Mouse (Mus musculus): Measurements from ENCODE around the gene Ost4. TPM values are rescaled to one million over a fixed set of nuclear protein-coding genes. Genes with fewer than 3 reads are reported as not detected.

The Ost4 gene
- 399 and 407 TPM in 2 replicates for polyA plus RNA-seq (2016; fragmentation: Nextera tagmentation; extraction: Ambion mirVana)

GRCm38 (mm10) chr5:30907413-30908059 lies at the start of gene Ost4:
Gene Ost4, minus strand, starts transcription at chr5:30907788.
- Histone ChIP-seq H3K27ac (replicated peaks) (peak within 1 kb of the TSS; percentile 92), H3K4me3 (peak within 1 kb of the TSS; percentile 85), H3K27me3 (replicated peaks; ENCODE audit: low read depth, poor library complexity, severe bottlenecking) (no peaks in the 10 kb centered on the region), H3K9me3 (no peaks in the 10 kb centered on the region), H3K36me3 (replicated peaks) (peaks cover 37% of the 10 kb centered on the region), H3K4me1 (peaks cover 71% of the 10 kb centered on the region)
- under 1% methylated on average over 58 of the region's 58 CpGs for WGBS
- peak; percentile 98 for DNase-seq (ENCODE audit: low spot score)

DNA sequence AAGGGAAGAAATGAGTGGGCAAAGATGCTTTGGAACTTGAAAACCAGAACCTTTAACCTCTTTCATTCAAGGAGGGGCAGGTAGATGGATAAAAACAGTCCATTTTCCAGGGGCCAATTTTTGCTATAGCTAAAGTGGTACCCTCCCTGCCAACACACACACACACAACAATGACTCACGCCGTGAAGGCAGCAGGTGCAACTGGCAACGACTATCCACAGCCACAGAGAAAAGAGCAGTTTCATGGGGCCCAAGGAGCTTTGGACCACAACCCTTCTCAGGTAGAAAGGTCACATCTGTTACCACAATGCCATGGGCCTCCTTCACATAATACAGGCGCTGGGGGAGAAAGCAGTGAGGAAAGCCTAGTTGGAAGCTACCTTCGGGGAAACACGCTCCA lies 48.2 kb upstream of the Ost4 start:
- Histone ChIP-seq H3K4me1 (peaks cover 25% of the 10 kb centered on the region), H3K27ac (replicated peaks) (no peak overlapping the region), H3K9me3 (no peaks in the 10 kb centered on the region), H3K4me3 (no peak overlapping the region), H3K27me3 (replicated peaks; ENCODE audit: low read depth, poor library complexity, severe bottlenecking) (no peaks in the 10 kb centered on the region), H3K36me3 (replicated peaks) (peaks cover 70% of the 10 kb centered on the region)
- no peak for DNase-seq (ENCODE audit: low spot score)
- WGBS, result 94% methylated on average over 6 of the region's 6 CpGs

- Histone ChIP-seq H3K9me3 (no peaks in the 10 kb centered on the region), H3K36me3 (replicated peaks) (peaks cover 70% of the 10 kb centered on the region), H3K27me3 (replicated peaks; ENCODE audit: low read depth, poor library complexity, severe bottlenecking) (no peaks in the 10 kb centered on the region), H3K27ac (replicated peaks) (no peak overlapping the region), H3K4me3 (no peak overlapping the region), H3K4me1 (peaks cover 37% of the 10 kb centered on the region)
- DNase-seq (ENCODE audit: low spot score), result no peak
- 96% methylated on average over 9 of the region's 9 CpGs for WGBS
Observed at GRCm38 (mm10) chr5:30954556-30954955, 47.0 kb upstream of the Ost4 start.

GRCm38 (mm10) chr5:30954065-30954464 lies 46.5 kb upstream of the Ost4 start:
- Histone ChIP-seq H3K4me3 (no peak overlapping the region), H3K4me1 (peaks cover 37% of the 10 kb centered on the region), H3K9me3 (no peaks in the 10 kb centered on the region), H3K27me3 (replicated peaks; ENCODE audit: low read depth, poor library complexity, severe bottlenecking) (0 out of 2 replicates have a peak, but pooled peaks cover under 1% of the 10 kb centered on the region), H3K27ac (replicated peaks) (no peak overlapping the region), H3K36me3 (replicated peaks) (peaks cover 69% of the 10 kb centered on the region)
- WGBS, result 94% methylated on average over 6 of the region's 6 CpGs
- DNase-seq (ENCODE audit: low spot score), result no peak

DNA sequence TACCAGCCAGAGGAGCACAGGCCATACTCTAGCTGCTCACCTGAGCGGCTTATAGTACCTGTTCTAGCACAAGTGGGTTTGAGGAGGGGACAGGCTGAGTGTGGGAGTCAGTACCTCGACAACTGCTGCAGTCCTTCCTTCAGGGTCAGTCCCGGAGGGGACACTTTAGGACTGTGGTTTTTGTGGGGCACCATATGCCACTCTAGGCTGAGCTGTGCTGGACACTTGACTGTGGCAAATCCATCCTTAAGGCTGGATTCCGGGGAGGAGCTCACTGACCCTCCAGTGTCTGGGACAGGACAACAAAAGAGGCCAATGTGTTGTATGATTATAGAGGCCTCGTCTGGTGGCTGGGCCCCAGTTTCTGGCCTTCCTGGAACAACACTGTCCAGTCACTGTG lies 45.0 kb upstream of the Ost4 start:
- Histone ChIP-seq H3K36me3 (replicated peaks) (peaks cover 54% of the 10 kb centered on the region), H3K27ac (replicated peaks) (no peak overlapping the region), H3K4me3 (no peak overlapping the region), H3K27me3 (replicated peaks; ENCODE audit: low read depth, poor library complexity, severe bottlenecking) (peaks cover 3% of the 10 kb centered on the region; the same call in 1 of the 2 replicates), H3K4me1 (peaks cover 28% of the 10 kb centered on the region), H3K9me3 (no peaks in the 10 kb centered on the region)
- 83% methylated on average over 5 of the region's 5 CpGs for WGBS
- DNase-seq (ENCODE audit: low spot score), result no peak

- 85% methylated on average over 6 of the region's 6 CpGs for WGBS
- H3K36me3 ChIP-seq (replicated peaks), result peaks cover 49% of the 10 kb centered on the region
Observed at GRCm38 (mm10) chr5:30951706-30952105, 44.1 kb upstream of the Ost4 start.

DNA sequence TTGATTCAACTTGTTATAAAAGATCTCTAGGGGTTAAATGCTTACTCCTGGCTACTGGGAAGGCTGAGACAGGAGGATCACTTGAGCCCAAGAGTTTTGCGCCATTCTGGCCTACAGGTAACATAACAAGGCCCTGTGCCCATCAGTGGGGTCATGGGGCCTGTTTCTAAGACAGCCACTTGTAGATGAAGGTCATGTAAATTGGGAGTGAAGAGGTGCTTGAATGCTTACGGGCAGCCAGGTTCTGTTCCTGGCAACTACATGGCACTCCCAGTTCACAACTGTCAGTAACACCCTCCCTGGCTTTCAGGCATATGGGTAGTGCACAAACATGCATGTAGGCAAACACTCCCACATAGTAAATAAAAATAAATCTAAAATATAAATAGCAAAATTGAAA lies 43.3 kb upstream of the Ost4 start:
- no peak for DNase-seq (ENCODE audit: low spot score)
- H3K9me3 ChIP-seq, result no peaks in the 10 kb centered on the region
- WGBS, result 93% methylated on average over 2 of the region's 2 CpGs
- peaks cover 47% of the 10 kb centered on the region for H3K36me3 ChIP-seq (replicated peaks)
- H3K27ac ChIP-seq (replicated peaks), result no peak overlapping the region
- H3K4me3 ChIP-seq, result no peak overlapping the region; the same call in 1 of the 2 replicates
- peaks cover 18% of the 10 kb centered on the region for H3K27me3 ChIP-seq (replicated peaks; ENCODE audit: low read depth, poor library complexity, severe bottlenecking)
- peaks cover 25% of the 10 kb centered on the region for H3K4me1 ChIP-seq

More at GRCm38 (mm10) chr5:30951706-30952105, 44.1 kb upstream of the Ost4 start:
- Histone ChIP-seq H3K27me3 (replicated peaks; ENCODE audit: low read depth, poor library complexity, severe bottlenecking) (peaks cover 10% of the 10 kb centered on the region), H3K4me3 (no peak overlapping the region), H3K27ac (replicated peaks) (no peak overlapping the region), H3K9me3 (no peaks in the 10 kb centered on the region), H3K4me1 (peaks cover 25% of the 10 kb centered on the region)
- no peak for DNase-seq (ENCODE audit: low spot score)

DNA sequence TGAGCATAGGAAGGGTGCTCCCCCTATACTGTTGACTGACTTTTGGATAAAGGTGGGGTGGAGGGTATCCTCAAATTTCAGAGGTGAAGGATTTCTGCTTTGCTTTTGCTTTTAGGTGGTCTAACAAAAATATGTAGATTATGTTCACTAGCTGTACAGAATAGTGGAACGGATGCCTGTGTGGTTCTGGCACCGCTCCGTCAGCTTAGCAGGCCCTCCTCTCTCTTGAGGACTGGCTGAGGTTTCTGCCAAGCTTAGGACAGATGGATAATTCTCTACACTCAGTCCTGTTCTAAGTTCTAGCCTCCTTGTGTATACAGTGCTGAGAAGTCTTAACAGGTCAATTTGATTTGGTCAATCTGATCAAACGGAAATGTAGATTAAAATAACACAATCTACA lies 42.9 kb upstream of the Ost4 start:
- H3K27ac ChIP-seq (replicated peaks), result peak overlapping the region; percentile 80
- DNase-seq (ENCODE audit: low spot score), result no peak
- peaks cover 26% of the 10 kb centered on the region for H3K4me1 ChIP-seq
- no peaks in the 10 kb centered on the region for H3K9me3 ChIP-seq
- H3K27me3 ChIP-seq (replicated peaks; ENCODE audit: low read depth, poor library complexity, severe bottlenecking), result peaks cover 22% of the 10 kb centered on the region
- H3K36me3 ChIP-seq (replicated peaks), result peaks cover 42% of the 10 kb centered on the region
- 74% methylated on average over 4 of the region's 4 CpGs for WGBS
- H3K4me3 ChIP-seq, result peak overlapping the region; percentile 68

- Histone ChIP-seq H3K4me3 (peak overlapping the region; percentile 68), H3K4me1 (peaks cover 33% of the 10 kb centered on the region), H3K27me3 (replicated peaks; ENCODE audit: low read depth, poor library complexity, severe bottlenecking) (peaks cover 29% of the 10 kb centered on the region), H3K27ac (replicated peaks) (peak overlapping the region; percentile 80), H3K36me3 (replicated peaks) (peaks cover 35% of the 10 kb centered on the region), H3K9me3 (no peaks in the 10 kb centered on the region)
- peak; percentile 96 for DNase-seq (ENCODE audit: low spot score)
- under 1% methylated on average over 31 of the region's 31 CpGs for WGBS
Observed at GRCm38 (mm10) chr5:30949654-30950326, 42.2 kb upstream of the Ost4 start.

DNA sequence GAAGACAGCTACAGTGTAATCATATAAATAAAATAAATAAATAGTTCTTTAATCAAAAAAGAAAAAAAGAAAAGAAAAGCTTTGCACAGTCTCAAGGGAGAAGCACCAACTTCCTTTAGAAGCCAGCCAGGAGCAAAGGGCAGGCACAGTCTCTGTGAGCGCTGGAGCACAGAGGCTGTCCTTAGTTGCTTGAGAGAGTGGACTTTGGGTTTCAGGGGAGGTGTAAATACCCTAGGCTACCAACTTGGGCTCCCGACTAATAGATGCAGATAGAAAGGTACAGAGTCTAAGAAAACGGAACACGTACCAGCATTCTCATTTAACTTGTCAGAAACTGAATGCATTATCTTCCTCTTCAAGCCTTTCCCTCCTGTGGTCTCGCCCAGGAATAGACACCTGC lies 41.0 kb upstream of the Ost4 start:
- Histone ChIP-seq H3K4me1 (peaks cover 34% of the 10 kb centered on the region), H3K27me3 (replicated peaks; ENCODE audit: low read depth, poor library complexity, severe bottlenecking) (peaks cover 37% of the 10 kb centered on the region), H3K9me3 (no peaks in the 10 kb centered on the region), H3K27ac (replicated peaks) (no peak overlapping the region), H3K36me3 (replicated peaks) (peaks cover 24% of the 10 kb centered on the region), H3K4me3 (no peak overlapping the region)
- DNase-seq (ENCODE audit: low spot score), result no peak
- 70% methylated on average over 5 of the region's 5 CpGs for WGBS

GRCm38 (mm10) chr5:30944956-30945781 lies 37.6 kb upstream of the Ost4 start, which contains the start of gene Cgref1:
Gene Cgref1, minus strand, starts transcription at chr5:30945591.
- peak; percentile 71 for DNase-seq (ENCODE audit: low spot score)
- Histone ChIP-seq H3K27ac (replicated peaks) (peak within 1 kb of the TSS; percentile 45; the same call in 1 of the 2 replicates), H3K27me3 (replicated peaks; ENCODE audit: low read depth, poor library complexity, severe bottlenecking) (peaks cover 37% of the 10 kb centered on the region), H3K4me1 (peaks cover 27% of the 10 kb centered on the region), H3K4me3 (peak within 1 kb of the TSS; percentile 64), H3K9me3 (no peaks in the 10 kb centered on the region), H3K36me3 (replicated peaks) (no peaks in the 10 kb centered on the region)
- WGBS, result 5% methylated on average over 44 of the region's 44 CpGs

DNA sequence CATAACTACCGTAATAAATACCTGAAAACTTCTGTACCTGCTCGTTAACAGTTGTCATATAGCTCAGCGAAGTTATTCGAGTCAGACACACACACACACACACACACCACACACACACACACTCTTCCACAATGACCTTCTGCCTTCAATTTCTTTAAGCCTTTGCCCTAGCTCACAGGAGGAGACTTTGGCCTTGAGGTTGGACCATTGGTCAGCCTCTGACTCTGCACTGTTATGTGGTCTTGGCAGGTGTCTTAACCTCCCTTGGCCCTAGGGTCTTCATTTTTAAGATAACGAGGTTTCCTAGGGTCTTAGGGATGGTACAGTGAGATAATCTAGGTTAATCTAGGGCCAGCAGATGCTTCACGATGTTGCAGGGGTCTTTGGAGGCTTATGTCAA lies 36.8 kb upstream of the Ost4 start:
- DNase-seq (ENCODE audit: low spot score), result no peak
- H3K27me3 ChIP-seq (replicated peaks; ENCODE audit: low read depth, poor library complexity, severe bottlenecking), result peaks cover 37% of the 10 kb centered on the region
- WGBS, result 87% methylated on average over 6 of the region's 6 CpGs
- H3K9me3 ChIP-seq, result no peaks in the 10 kb centered on the region
- H3K36me3 ChIP-seq (replicated peaks), result no peaks in the 10 kb centered on the region
- H3K4me3 ChIP-seq, result no peak overlapping the region
- H3K4me1 ChIP-seq, result peaks cover 21% of the 10 kb centered on the region
- no peak overlapping the region for H3K27ac ChIP-seq (replicated peaks)
